ENCODE assay signal across 21 mouse cellular contexts in the genomic region with DNA sequence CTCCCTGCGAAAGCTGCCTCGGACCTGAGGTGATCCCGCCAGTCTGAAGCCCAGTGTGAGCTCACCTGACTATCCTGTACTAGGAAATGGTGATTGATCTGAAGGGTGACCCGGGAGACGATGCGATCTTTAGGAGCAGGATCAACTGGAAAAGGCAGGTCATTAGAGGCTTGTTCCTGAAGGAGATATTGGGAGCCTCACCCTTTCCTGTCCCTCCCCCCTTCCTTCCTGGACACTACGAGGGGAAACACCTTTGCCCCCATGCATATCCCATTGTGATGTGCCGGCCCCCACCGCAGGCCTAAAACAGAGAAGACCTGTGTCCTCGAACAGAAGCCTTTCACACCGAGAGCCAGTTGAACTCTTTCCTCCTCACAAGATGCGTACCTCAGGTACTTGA. TPM values are rescaled to one million over a fixed set of nuclear protein-coding genes. Genes with fewer than 3 reads are reported as not detected.
A peak's percentile ranks its signal among the peaks of the same experiment; 100 is the strongest.
DNase-seq lines count a peak whose midpoint lies in the region; ATAC-seq and TF ChIP-seq lines count a peak whose summit lies in the region.
"Had no signal": no experiment of that assay in that cellular context is flagged by ENCODE, and none has a peak within 500 bp of the region (broad histone marks: within the 10 kb centered on the region; RNA-seq: fewer than 3 reads in every experiment).

No protein-coding gene starts in this region.

- peak; percentile 86 for TF ChIP-seq EP300 in heart, adult 2 months (IDR thresholded peaks at IDR 0.05; ENCODE audit: insufficient read depth, low read depth, low read length)

- peak overlapping the region; percentile 67 for H3K27ac ChIP-seq in heart, adult 2 months
- H3K27ac ChIP-seq in lung, embryonic 16.5 days (ENCODE audit: low read length) = no peak overlapping the region
- no peak overlapping the region for H3K27ac ChIP-seq in forebrain, embryonic 10.5 days
- H3K27ac ChIP-seq: embryonic facial prominence, embryonic 13.5 days; forebrain, embryonic 15.5 days; hindbrain, embryonic 12.5 days; kidney, postnatal 0 days; left cerebral cortex, adult 2 months had no signal

- H3K79me2 ChIP-seq in heart, adult 2 months (replicated peaks; ENCODE audit: control insufficient read depth, insufficient read depth, low read length) = no peaks in the 10 kb centered on the region; the same call in none of the 2 replicates

- peak overlapping the region; percentile 11; the same call in 1 of the 2 replicates for H3K4me3 ChIP-seq in heart, adult 2 months
- H3K4me3 ChIP-seq in lung, embryonic 16.5 days (ENCODE audit: low read length) = no peak overlapping the region
- H3K4me3 ChIP-seq in forebrain, embryonic 10.5 days = no peak overlapping the region
- H3K4me3 ChIP-seq: embryonic facial prominence, embryonic 13.5 days; forebrain, embryonic 15.5 days; hindbrain, embryonic 12.5 days; left cerebral cortex, adult 2 months had no signal

- intact Hi-C loops in heart, adult 2 months (cut with DNase I) = loop anchor here (2.0 to 10.0 kb wide), 2 partner anchors 25 to 307 kb away; no protein-coding TSS in a partner anchor

- no peaks in the 10 kb centered on the region for H3K27me3 ChIP-seq in heart, adult 2 months (ENCODE audit: control insufficient read depth, insufficient read depth, low read length)
- no peaks in the 10 kb centered on the region for H3K27me3 ChIP-seq in lung, embryonic 16.5 days (ENCODE audit: control insufficient read depth, insufficient read depth, low read depth, low read length)
- H3K27me3 ChIP-seq in forebrain, embryonic 10.5 days (ENCODE audit: poor library complexity, severe bottlenecking) = no peaks in the 10 kb centered on the region
- H3K27me3 ChIP-seq: embryonic facial prominence, embryonic 13.5 days; forebrain, embryonic 15.5 days; hindbrain, embryonic 12.5 days had no signal

- DNase-seq in adrenal gland, adult 2 months = peak; percentile 26
- no peak for DNase-seq in adrenal gland, adult 8-10 months
- DNase-seq in heart, adult 2 months = peak in 1 of 2 experiments; percentile 53
- DNase-seq in heart, adult 8-10 months (ENCODE audit: low spot score) = no peak
- no peak for DNase-seq in lung, postnatal 14 days
- no peak for DNase-seq in forebrain, embryonic 10.5 days (ENCODE audit: extremely low spot score, low spot score)
- DNase-seq in cerebellum, postnatal 4 days (ENCODE audit: low spot score in 2 of 2) = no peak
- DNase-seq: cerebellum, adult 11 months; cerebellum, postnatal 10 days; left cerebral cortex, postnatal 4 days; liver; lung, adult 18-20 months; lung, postnatal 36 days had no signal

- no peaks in the 10 kb centered on the region for H3K9me3 ChIP-seq in lung, embryonic 16.5 days (ENCODE audit: control insufficient read depth, low read length)
- H3K9me3 ChIP-seq in forebrain, embryonic 10.5 days = no peaks in the 10 kb centered on the region
- H3K9me3 ChIP-seq: embryonic facial prominence, embryonic 13.5 days; forebrain, embryonic 15.5 days; G1E; hindbrain, embryonic 12.5 days had no signal

- TF ChIP-seq POLR2A in heart, adult 2 months (IDR thresholded peaks at IDR 0.05; ENCODE audit: insufficient read depth, low read depth, low read length) = 0 out of 2 replicates have a peak, but pooled peaks have one; percentile 21

- peaks cover 8% of the 10 kb centered on the region for H3K4me1 ChIP-seq in heart, adult 2 months (ENCODE audit: control insufficient read depth, insufficient read depth, low read length)
- no peaks in the 10 kb centered on the region; the same call in 1 of the 2 replicates for H3K4me1 ChIP-seq in lung, embryonic 16.5 days (replicated peaks; ENCODE audit: control insufficient read depth, insufficient read depth, low read length)
- H3K4me1 ChIP-seq in forebrain, embryonic 10.5 days = peaks cover 12% of the 10 kb centered on the region
- H3K4me1 ChIP-seq: hindbrain, embryonic 12.5 days had no signal

- no peaks in the 10 kb centered on the region for H3K36me3 ChIP-seq in heart, adult 2 months (ENCODE audit: control insufficient read depth, insufficient read depth, low read length)
- no peaks in the 10 kb centered on the region for H3K36me3 ChIP-seq in lung, embryonic 16.5 days (ENCODE audit: control insufficient read depth, insufficient read depth, low read length)
- no peaks in the 10 kb centered on the region for H3K36me3 ChIP-seq in forebrain, embryonic 10.5 days (replicated peaks)
- H3K36me3 ChIP-seq: embryonic facial prominence, embryonic 13.5 days; forebrain, embryonic 15.5 days; G1E; hindbrain, embryonic 12.5 days had no signal

- no peak overlapping the region for H3K9ac ChIP-seq in heart, adult 2 months (ENCODE audit: low read depth, low read length)
- H3K9ac ChIP-seq in lung, embryonic 16.5 days (ENCODE audit: low read length) = no peak overlapping the region
- H3K9ac ChIP-seq: embryonic facial prominence, embryonic 13.5 days; forebrain, embryonic 15.5 days; hindbrain, embryonic 12.5 days had no signal

- WGBS in heart, adult 2 months = 51% methylated on average over 12 of the region's 12 CpGs
- WGBS in lung, embryonic 16.5 days = 55% methylated on average over 12 of the region's 12 CpGs
- 89% methylated on average over 12 of the region's 12 CpGs for WGBS in forebrain, embryonic 10.5 days

- ATAC-seq in lung, embryonic 16.5 days (ENCODE audit: low read depth) = 0 out of 2 replicates have a peak, but pooled peaks have one; percentile 23
- ATAC-seq: activated CD4-positive, CD25-positive, alpha-beta regulatory T cell, adult 4 months; forebrain, embryonic 15.5 days had no signal

- H3K4me2 ChIP-seq in lung, embryonic 16.5 days (ENCODE audit: low read depth, low read length) = no peak overlapping the region
- H3K4me2 ChIP-seq: embryonic facial prominence, embryonic 13.5 days; forebrain, embryonic 15.5 days; hindbrain, embryonic 12.5 days had no signal

- TF ChIP-seq CTCF in heart, adult 2 months (IDR thresholded peaks at IDR 0.05) = no peak

RNA-seq across cellular contexts. Expression of a gene that starts 58.0 kb away (rescaled TPM):
- total RNA-seq in adrenal gland, adult 2 months (2021) = 10 to 100 TPM in 1 of 2 experiments, 1 to 10 TPM in 1; 9.6 to 12.4 TPM
- 2.5 and 3.6 TPM in 2 replicates for polyA plus RNA-seq in adrenal gland, adult 2 months (2012; rRNA removed)
- 10 to 100 TPM in 3 of 4 experiments, 1 to 10 TPM in 1; 9.6 to 13.5 (median 12.3) TPM for total RNA-seq in adrenal gland, adult 8-10 months (2022)
- total RNA-seq in heart, adult 2 months (2021) = 10 to 100 TPM; 10.1 to 11.3 TPM
- 2.6 and 5.7 TPM in 2 replicates for polyA plus RNA-seq in heart, adult 2 months (2012; rRNA removed)
- 10 to 100 TPM in 2 of 4 experiments, 1 to 10 TPM in 2; 8.4 to 10.6 (median 10.0) TPM for total RNA-seq in heart, adult 8-10 months (2022)
- 10.7 and 11.6 TPM in 2 replicates for polyA plus RNA-seq in lung, embryonic 16.5 days (2015; fragmentation: Nextera tagmentation; extraction: Ambion mirVana)
- polyA plus RNA-seq in forebrain, embryonic 10.5 days (2016; fragmentation: Nextera tagmentation; extraction: Ambion mirVana) = 20.0 and 25.1 TPM in 2 replicates
- polyA plus RNA-seq: activated CD4-positive, CD25-positive, alpha-beta regulatory T cell, adult 4 months; G1E had no signal
